Mouse (Mus musculus) megakaryocyte, embryonic 14.5 days (primary cell): ENCODE measurements around the gene Ppp1r14a.

Source experiments
- FLI1 ChIP-seq: IDR thresholded peaks from 2 replicates; pipeline ENCODE4 v1.6.1; 2012; ENCODE audit warnings: low read length, inconsistent platforms, mixed read lengths
- GATA1 ChIP-seq: IDR thresholded peaks from 3 replicates; pipeline ENCODE4 v1.6.1; 2012; ENCODE audit warnings: mixed read lengths, low read length, inconsistent platforms, borderline replicate concordance

DNA sequence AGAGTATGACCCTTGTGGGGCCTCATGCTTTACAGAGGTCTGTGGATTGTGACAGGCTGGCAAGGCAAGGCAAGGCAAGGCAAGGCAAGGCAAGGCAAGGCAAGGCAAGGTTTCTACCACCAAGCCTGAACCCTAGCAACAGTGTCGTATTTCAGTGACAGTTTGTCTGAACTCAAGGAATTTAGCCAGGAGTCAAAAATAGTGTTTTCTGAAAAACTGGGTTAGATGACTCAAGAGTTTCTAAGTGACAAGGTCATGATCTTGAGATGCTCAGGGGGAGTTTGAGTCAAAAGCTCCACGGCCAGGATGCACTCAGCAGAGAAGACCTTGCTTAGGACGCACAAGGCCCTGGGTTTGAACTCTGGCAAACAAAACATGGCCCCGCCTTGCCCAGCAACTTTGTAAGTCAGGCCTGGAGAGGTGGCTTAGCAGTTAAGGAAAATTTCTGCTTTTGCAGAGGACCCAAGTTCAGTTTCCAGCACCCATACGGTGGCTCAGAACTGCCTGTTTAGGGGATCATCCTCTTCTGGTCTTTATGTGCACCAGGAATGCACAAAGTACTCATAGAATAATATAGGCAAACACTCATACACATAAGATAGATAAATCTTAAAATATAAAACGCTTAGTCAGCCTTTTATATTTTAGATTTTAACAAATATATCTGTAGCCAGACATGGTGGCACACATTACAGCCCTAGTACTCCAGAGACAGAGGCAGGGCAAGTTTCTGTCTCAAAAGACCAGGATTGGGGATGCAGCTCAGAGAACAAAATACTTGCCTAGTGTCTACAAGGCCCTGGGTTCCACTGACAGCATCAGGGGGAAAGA, 46.9 kb downstream of the Ppp1r14a start:
- TF ChIP-seq GATA1 = no peak
- TF ChIP-seq FLI1 = no peak
